24 mouse cellular contexts compared by ENCODE assay signal in genomic region chr1:63932484-63932883, GRCm38 (mm10).
A peak's percentile ranks its signal among the peaks of the same experiment; 100 is the strongest.
DNase-seq lines count a peak whose midpoint lies in the region; ATAC-seq and TF ChIP-seq lines count a peak whose summit lies in the region.
"Had no signal": no experiment of that assay in that cellular context is flagged by ENCODE, and none has a peak within 500 bp of the region (broad histone marks: within the 10 kb centered on the region; RNA-seq: fewer than 3 reads in every experiment).

No protein-coding gene starts in this region.

- no peaks in the 10 kb centered on the region for H3K36me3 ChIP-seq in hindbrain, postnatal 0 days (ENCODE audit: insufficient read depth, low read length)
- H3K36me3 ChIP-seq in hindbrain, embryonic 13.5 days: no peaks in the 10 kb centered on the region
- H3K36me3 ChIP-seq: embryonic facial prominence, embryonic 15.5 days; forebrain, embryonic 10.5 days; forebrain, embryonic 15.5 days; heart, embryonic 13.5 days; kidney, embryonic 15.5 days had no signal

- peak; percentile 31 for DNase-seq in adrenal gland, postnatal 14 days
- no peak for DNase-seq in adrenal gland, postnatal 10 days
- peak; percentile 44 for DNase-seq in heart, adult 11 months
- DNase-seq in heart, postnatal 25 days (ENCODE audit: low spot score): no peak
- DNase-seq in hindbrain, postnatal 0 days (ENCODE audit: low spot score): peak; percentile 14
- peak; percentile 26 for DNase-seq in Muller cell, postnatal 12 days (ENCODE audit: inconsistent ontology term)
- DNase-seq in cerebellum, postnatal 25 days: no peak
- DNase-seq: adrenal gland, postnatal 25 days; cerebellum, adult 11 months; cerebellum, adult 8-10 months; cerebellum, postnatal 14 days; gastrocnemius, postnatal 14 days; kidney, adult 2 months had no signal

- 38% methylated on average over 9 of the region's 9 CpGs for WGBS in hindbrain, postnatal 0 days
- WGBS in hindbrain, embryonic 13.5 days: 42% methylated on average over 9 of the region's 9 CpGs

- H3K4me3 ChIP-seq in hindbrain, postnatal 0 days (ENCODE audit: low read length): no peak overlapping the region
- H3K4me3 ChIP-seq in hindbrain, embryonic 13.5 days: no peak overlapping the region
- H3K4me3 ChIP-seq: embryonic facial prominence, embryonic 15.5 days; erythroblast, embryonic 14.5 days; forebrain, embryonic 10.5 days; forebrain, embryonic 15.5 days; heart, embryonic 13.5 days; kidney, embryonic 15.5 days had no signal

- H3K9ac ChIP-seq in hindbrain, postnatal 0 days (replicated peaks; ENCODE audit: low read length): no peak overlapping the region
- no peak overlapping the region for H3K9ac ChIP-seq in hindbrain, embryonic 13.5 days
- H3K9ac ChIP-seq: embryonic facial prominence, embryonic 15.5 days; forebrain, embryonic 15.5 days; heart, embryonic 13.5 days; hindbrain, embryonic 14.5 days; kidney, embryonic 15.5 days had no signal

- ATAC-seq in hindbrain, postnatal 0 days: no peak
- no peak for ATAC-seq in hindbrain, embryonic 13.5 days (ENCODE audit: low FRiP score)
- ATAC-seq: activated CD4-positive, CD25-positive, alpha-beta regulatory T cell, adult 4 months; forebrain, embryonic 15.5 days; intestine, embryonic 16.5 days; Patski had no signal

- H3K4me1 ChIP-seq in hindbrain, postnatal 0 days (ENCODE audit: insufficient read depth, low read length): no peaks in the 10 kb centered on the region
- H3K4me1 ChIP-seq in hindbrain, embryonic 13.5 days (replicated peaks): peaks cover 6% of the 10 kb centered on the region; the same call in 1 of the 2 replicates
- H3K4me1 ChIP-seq: embryonic facial prominence, embryonic 15.5 days; kidney, embryonic 15.5 days had no signal

- intact Hi-C loops in heart, postnatal 25 days (cut with DNase I): no loop called here

- H3K27me3 ChIP-seq in hindbrain, postnatal 0 days (ENCODE audit: insufficient read depth, low read length): no peaks in the 10 kb centered on the region
- peaks cover 40% of the 10 kb centered on the region for H3K27me3 ChIP-seq in hindbrain, embryonic 13.5 days
- H3K27me3 ChIP-seq: embryonic facial prominence, embryonic 15.5 days; forebrain, embryonic 15.5 days had no signal

- H3K9me3 ChIP-seq in hindbrain, postnatal 0 days (ENCODE audit: low read length): no peaks in the 10 kb centered on the region
- no peaks in the 10 kb centered on the region for H3K9me3 ChIP-seq in hindbrain, embryonic 13.5 days
- H3K9me3 ChIP-seq: embryonic facial prominence, embryonic 15.5 days; forebrain, embryonic 10.5 days; forebrain, embryonic 15.5 days; heart, embryonic 13.5 days; kidney, embryonic 15.5 days had no signal

- TF ChIP-seq CTCF in hindbrain, postnatal 0 days (IDR thresholded peaks at IDR 0.05; ENCODE audit: low read depth): no peak

- no peak overlapping the region for H3K4me2 ChIP-seq in hindbrain, postnatal 0 days (ENCODE audit: low read depth, low read length)
- H3K4me2 ChIP-seq in hindbrain, embryonic 13.5 days: no peak overlapping the region
- H3K4me2 ChIP-seq: embryonic facial prominence, embryonic 15.5 days; forebrain, embryonic 15.5 days; heart, embryonic 13.5 days; hindbrain, embryonic 14.5 days; kidney, embryonic 15.5 days had no signal

- no peak overlapping the region for H3K27ac ChIP-seq in hindbrain, postnatal 0 days
- H3K27ac ChIP-seq in hindbrain, embryonic 13.5 days: no peak overlapping the region
- H3K27ac ChIP-seq: embryonic facial prominence, embryonic 15.5 days; forebrain, embryonic 10.5 days; forebrain, embryonic 15.5 days; heart, embryonic 13.5 days; hindbrain, embryonic 14.5 days; kidney, embryonic 15.5 days had no signal

Comparison
In these comparisons a context has a peak if more than half of its experiments do, and no peak if none do; other contexts are left out.
1. DNase-seq: peak in adrenal gland, postnatal 14 days (single experiment), heart, adult 11 months (single experiment), hindbrain, postnatal 0 days (single experiment) and Muller cell, postnatal 12 days (single experiment); none in adrenal gland, postnatal 10 days (single experiment), heart, postnatal 25 days (single experiment) and cerebellum, postnatal 25 days (0 of 2).